Mouse (Mus musculus): Measurements from ENCODE around the gene Mtch1.

DNA sequence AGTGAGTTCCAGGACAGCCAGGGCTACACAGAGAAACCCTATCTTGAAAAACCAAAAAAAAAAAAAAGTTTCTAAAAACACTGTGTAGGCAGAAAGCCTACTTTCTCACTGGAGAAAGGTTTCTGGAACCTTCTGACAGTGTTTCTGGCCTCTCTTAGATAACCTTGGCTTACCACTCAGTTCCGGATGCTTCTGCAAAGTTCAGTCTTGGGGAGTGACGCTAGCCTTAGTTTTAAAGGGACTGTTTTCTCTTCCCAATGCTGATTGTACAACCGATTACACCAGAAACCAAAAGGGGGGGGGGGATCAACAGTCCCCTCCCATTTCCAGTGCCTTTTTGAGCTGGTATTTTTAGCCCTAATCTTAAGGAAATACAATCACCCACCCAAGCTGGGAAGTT is 24.1 kb downstream of the Mtch1 start:
- TF ChIP-seq CTCF (IDR thresholded peaks at IDR 0.05; ENCODE audit: low read depth), result no peak
- TF ChIP-seq EP300 (IDR thresholded peaks at IDR 0.05; ENCODE audit: low read depth), result no peak

Measured in heart, postnatal 0 days (tissue).